Mouse (Mus musculus): ENCODE measurements at regions not wholly inside any gene's neighbourhood (a gene's known extent, or its start where the extent isn't known, plus 50 kb on each side); places are given as distances from the start of the nearest gene placed in this dataset.

GRCm38 (mm10) chr1:57576066-57576753 lies 169.3 kb upstream of the Tyw5 start:
- Histone ChIP-seq H3K4me3 (ENCODE audit: low read depth, low read length) (no peak overlapping the region), H3K9ac (replicated peaks) (no peak overlapping the region), H3K9me3 (ENCODE audit: low read length) (no peaks in the 10 kb centered on the region), H3K27me3 (ENCODE audit: insufficient read depth, low read length) (no peaks in the 10 kb centered on the region), H3K4me1 (ENCODE audit: insufficient read depth) (no peaks in the 10 kb centered on the region), H3K27ac (ENCODE audit: low read depth) (no peak overlapping the region), H3K4me2 (ENCODE audit: low read depth, low read length) (no peak overlapping the region), H3K36me3 (replicated peaks; ENCODE audit: insufficient read depth, low read length) (no peaks in the 10 kb centered on the region)
- DNase-seq (no peak), ATAC-seq (peak; percentile 44; the same call in 1 of the 2 replicates)
- 79% methylated on average over 5 of the region's 5 CpGs for WGBS (ENCODE audit: insufficient replicate concordance)
- TF ChIP-seq EP300 (IDR thresholded peaks at IDR 0.05; ENCODE audit: low read depth) (no peak), CTCF (IDR thresholded peaks at IDR 0.05; ENCODE audit: low read depth) (no peak)

- Histone ChIP-seq H3K4me2 (ENCODE audit: low read depth, low read length) (no peak overlapping the region), H3K4me1 (ENCODE audit: insufficient read depth) (no peaks in the 10 kb centered on the region), H3K27ac (ENCODE audit: low read depth) (no peak overlapping the region), H3K9me3 (ENCODE audit: low read length) (no peaks in the 10 kb centered on the region), H3K27me3 (ENCODE audit: insufficient read depth, low read length) (no peaks in the 10 kb centered on the region), H3K4me3 (ENCODE audit: low read depth, low read length) (no peak overlapping the region), H3K9ac (replicated peaks) (no peak overlapping the region), H3K36me3 (replicated peaks; ENCODE audit: insufficient read depth, low read length) (no peaks in the 10 kb centered on the region)
- ATAC-seq, result no peak
- DNase-seq, result no peak
- TF ChIP-seq EP300 (IDR thresholded peaks at IDR 0.05; ENCODE audit: low read depth) (no peak), CTCF (IDR thresholded peaks at IDR 0.05; ENCODE audit: low read depth) (no peak)
- 60% methylated on average over 3 of the region's 3 CpGs for WGBS (ENCODE audit: insufficient replicate concordance)
Observed at GRCm38 (mm10) chr1:57579086-57579485, 172.2 kb upstream of the Tyw5 start.

- H3K27me3 ChIP-seq (ENCODE audit: insufficient read depth, low read length), result no peaks in the 10 kb centered on the region
- 74% methylated on average over 7 of the region's 7 CpGs for WGBS (ENCODE audit: insufficient replicate concordance)
- no peak overlapping the region for H3K9ac ChIP-seq (replicated peaks)
- no peak for TF ChIP-seq CTCF (IDR thresholded peaks at IDR 0.05; ENCODE audit: low read depth)
- no peak for TF ChIP-seq EP300 (IDR thresholded peaks at IDR 0.05; ENCODE audit: low read depth)
- no peaks in the 10 kb centered on the region for H3K9me3 ChIP-seq (ENCODE audit: low read length)
- no peak overlapping the region for H3K4me3 ChIP-seq (ENCODE audit: low read depth, low read length)
- no peaks in the 10 kb centered on the region for H3K36me3 ChIP-seq (replicated peaks; ENCODE audit: insufficient read depth, low read length)
- ATAC-seq, result no peak
- H3K27ac ChIP-seq (ENCODE audit: low read depth), result no peak overlapping the region
- H3K4me2 ChIP-seq (ENCODE audit: low read depth, low read length), result no peak overlapping the region
- H3K4me1 ChIP-seq (ENCODE audit: insufficient read depth), result no peaks in the 10 kb centered on the region
- no peak for DNase-seq
Observed at GRCm38 (mm10) chr1:57593707-57594589, 180.0 kb upstream of the Spats2l start.

GRCm38 (mm10) chr1:57594815-57595214 lies 179.1 kb upstream of the Spats2l start:
- Histone ChIP-seq H3K9me3 (ENCODE audit: low read length) (no peaks in the 10 kb centered on the region), H3K4me2 (ENCODE audit: low read depth, low read length) (no peak overlapping the region), H3K4me1 (ENCODE audit: insufficient read depth) (no peaks in the 10 kb centered on the region), H3K27me3 (ENCODE audit: insufficient read depth, low read length) (no peaks in the 10 kb centered on the region), H3K36me3 (replicated peaks; ENCODE audit: insufficient read depth, low read length) (no peaks in the 10 kb centered on the region), H3K9ac (replicated peaks) (no peak overlapping the region), H3K27ac (ENCODE audit: low read depth) (no peak overlapping the region), H3K4me3 (ENCODE audit: low read depth, low read length) (no peak overlapping the region)
- TF ChIP-seq CTCF (IDR thresholded peaks at IDR 0.05; ENCODE audit: low read depth), result no peak
- 31% methylated on average over 5 of the region's 5 CpGs for WGBS (ENCODE audit: insufficient replicate concordance)
- DNase-seq (no peak), ATAC-seq (no peak)

GRCm38 (mm10) chr1:57600951-57601350 lies 173.0 kb upstream of the Spats2l start:
- no peak for DNase-seq
- H3K36me3 ChIP-seq (replicated peaks; ENCODE audit: insufficient read depth, low read length), result no peaks in the 10 kb centered on the region
- no peak overlapping the region for H3K4me2 ChIP-seq (ENCODE audit: low read depth, low read length)
- WGBS (ENCODE audit: insufficient replicate concordance), result 67% methylated on average over 2 of the region's 2 CpGs
- TF ChIP-seq EP300 (IDR thresholded peaks at IDR 0.05; ENCODE audit: low read depth) (no peak), CTCF (IDR thresholded peaks at IDR 0.05; ENCODE audit: low read depth) (no peak)
- H3K9ac ChIP-seq (replicated peaks), result no peak overlapping the region
- ATAC-seq, result no peak
- H3K27me3 ChIP-seq (ENCODE audit: insufficient read depth, low read length), result no peaks in the 10 kb centered on the region
- no peak overlapping the region for H3K27ac ChIP-seq (ENCODE audit: low read depth)
- H3K9me3 ChIP-seq (ENCODE audit: low read length), result no peaks in the 10 kb centered on the region
- H3K4me1 ChIP-seq (ENCODE audit: insufficient read depth), result no peaks in the 10 kb centered on the region
- no peak overlapping the region for H3K4me3 ChIP-seq (ENCODE audit: low read depth, low read length)

GRCm38 (mm10) chr1:57605525-57605924 lies 168.4 kb upstream of the Spats2l start:
- Histone ChIP-seq H3K9me3 (ENCODE audit: low read length) (no peaks in the 10 kb centered on the region), H3K27ac (ENCODE audit: low read depth) (no peak overlapping the region), H3K27me3 (ENCODE audit: insufficient read depth, low read length) (no peaks in the 10 kb centered on the region), H3K4me2 (ENCODE audit: low read depth, low read length) (no peak overlapping the region), H3K36me3 (replicated peaks; ENCODE audit: insufficient read depth, low read length) (no peaks in the 10 kb centered on the region), H3K4me1 (ENCODE audit: insufficient read depth) (no peaks in the 10 kb centered on the region), H3K9ac (replicated peaks) (no peak overlapping the region), H3K4me3 (ENCODE audit: low read depth, low read length) (no peak overlapping the region)
- DNase-seq (no peak), ATAC-seq (no peak)
- no peak for TF ChIP-seq EP300 (IDR thresholded peaks at IDR 0.05; ENCODE audit: low read depth)
- TF ChIP-seq CTCF (IDR thresholded peaks at IDR 0.05; ENCODE audit: low read depth), result no peak
- 38% methylated on average over 1 of the region's 1 CpGs for WGBS (ENCODE audit: insufficient replicate concordance)
